Mouse (Mus musculus) forebrain, embryonic 16.5 days (tissue): Measurements from ENCODE around the gene Pinlyp. TPM values are rescaled to one million over a fixed set of nuclear protein-coding genes. Genes with fewer than 3 reads are reported as not detected.

Experiments
- ATAC-seq: fragments of 200-750 bp; cut with Nextera tagmentation; 2 replicates; pipeline ENCODE4 v1.8.0; 2017; ENCODE audit warnings: mild to moderate bottlenecking, moderate library complexity
- H3K27ac ChIP-seq: fragments of 300-500 bp; sonication (generic); 2 replicates; pipeline ENCODE4 v1.5.1; 2014; ENCODE audit warnings: low read length, control low read depth
- H3K27me3 ChIP-seq: fragments of 300-500 bp; sonication (generic); replicated peaks from 2 replicates; pipeline ENCODE4 v1.6.1; 2014; ENCODE audit warnings: low read length; ENCODE audit not compliant: control insufficient read depth, insufficient read depth
- H3K36me3 ChIP-seq: fragments of 300-500 bp; sonication (generic); 2 replicates; pipeline ENCODE4 v1.6.1; 2014; ENCODE audit not compliant: control insufficient read depth, insufficient read depth
- H3K4me1 ChIP-seq: fragments of 300-500 bp; sonication (generic); replicated peaks from 2 replicates; pipeline ENCODE4 v1.6.1; 2014; ENCODE audit warnings: low read length; ENCODE audit not compliant: control insufficient read depth, insufficient read depth
- H3K4me2 ChIP-seq: fragments of 300-500 bp; sonication (generic); 2 replicates; pipeline ENCODE4 v1.6.1; 2014; ENCODE audit warnings: mild to moderate bottlenecking, low read length, control low read depth
- H3K4me3 ChIP-seq: fragments of 300-500 bp; sonication (generic); replicated peaks from 2 replicates; pipeline ENCODE4 v1.5.1; 2014; ENCODE audit warnings: mild to moderate bottlenecking, low read length, control low read depth
- H3K9ac ChIP-seq: fragments of 300-500 bp; sonication (generic); replicated peaks from 2 replicates; pipeline ENCODE4 v1.6.1; 2014; ENCODE audit warnings: low read depth, low read length, control low read depth
- H3K9me3 ChIP-seq: fragments of 300-500 bp; sonication (generic); 2 replicates; pipeline ENCODE4 v1.6.1; 2016; ENCODE audit warnings: low read length; ENCODE audit not compliant: control insufficient read depth
- WGBS: fragments of 180-500 bp; shearing (Covaris S2); extraction: QIAGEN DNeasy Blood & Tissue Kit; methylation state at CpG from one replicate; pipeline ENCODE4 v1.1.7; 2014; 5-methylcytosine and 5-hydroxymethylcytosine counted together
- polyA plus RNA-seq: library from polyadenylated mRNA; unstranded; fragments of >200 nt; fragmentation: Nextera tagmentation; extraction: Ambion mirVana; gene quantifications from 2 replicates; pipeline ENCODE4 v1.2.1, GENCODE M21; 2015

Pinlyp gene
- polyA plus RNA-seq, 1 experiment from 2014 or later: not detected

- peak overlapping the region; percentile 100 for H3K27ac ChIP-seq
- peak overlapping the region; percentile 30 for H3K9ac ChIP-seq
- no peak for ATAC-seq
- peak overlapping the region; percentile 71 for H3K4me3 ChIP-seq
- WGBS: 3% methylated on average over 15 of the region's 15 CpGs
- no peaks in the 10 kb centered on the region for H3K9me3 ChIP-seq
- no peaks in the 10 kb centered on the region for H3K27me3 ChIP-seq
- H3K36me3 ChIP-seq: peaks cover 7% of the 10 kb centered on the region
- peak overlapping the region; percentile 70 for H3K4me2 ChIP-seq
- H3K4me1 ChIP-seq: peaks cover 39% of the 10 kb centered on the region
Observed at GRCm38 (mm10) chr7:24505447-24506064, 40.4 kb downstream of the Pinlyp start.

- no peak for ATAC-seq
- Histone ChIP-seq H3K36me3 (peaks cover 14% of the 10 kb centered on the region), H3K27ac (peak overlapping the region; percentile 100), H3K4me1 (peaks cover 38% of the 10 kb centered on the region), H3K4me3 (no peak overlapping the region), H3K9me3 (no peaks in the 10 kb centered on the region), H3K4me2 (no peak overlapping the region), H3K27me3 (no peaks in the 10 kb centered on the region), H3K9ac (no peak overlapping the region)
- 32% methylated on average over 4 of the region's 4 CpGs for WGBS
Observed at GRCm38 (mm10) chr7:24504868-24505267, 41.0 kb downstream of the Pinlyp start.

GRCm38 (mm10) chr7:24504004-24504403 is 41.9 kb downstream of the Pinlyp start:
- peaks cover 32% of the 10 kb centered on the region for H3K4me1 ChIP-seq
- H3K4me3 ChIP-seq: no peak overlapping the region
- H3K4me2 ChIP-seq: no peak overlapping the region
- no peak overlapping the region for H3K27ac ChIP-seq
- no peak for ATAC-seq
- 17% methylated on average over 10 of the region's 10 CpGs for WGBS
- H3K9ac ChIP-seq: no peak overlapping the region
- H3K9me3 ChIP-seq: no peaks in the 10 kb centered on the region
- H3K36me3 ChIP-seq: peaks cover 15% of the 10 kb centered on the region
- H3K27me3 ChIP-seq: no peaks in the 10 kb centered on the region

- Histone ChIP-seq H3K4me3 (no peak overlapping the region), H3K9me3 (no peaks in the 10 kb centered on the region), H3K4me2 (no peak overlapping the region), H3K27ac (no peak overlapping the region), H3K4me1 (peaks cover 25% of the 10 kb centered on the region), H3K27me3 (no peaks in the 10 kb centered on the region), H3K9ac (no peak overlapping the region), H3K36me3 (peaks cover 15% of the 10 kb centered on the region)
- ATAC-seq: no peak
- WGBS: 57% methylated on average over 21 of the region's 21 CpGs
Observed at GRCm38 (mm10) chr7:24501492-24501891, 44.4 kb downstream of the Pinlyp start.

GRCm38 (mm10) chr7:24500929-24501328 is 45.0 kb downstream of the Pinlyp start:
- Histone ChIP-seq H3K4me3 (no peak overlapping the region), H3K4me2 (no peak overlapping the region), H3K36me3 (peaks cover 15% of the 10 kb centered on the region), H3K9me3 (no peaks in the 10 kb centered on the region), H3K4me1 (peaks cover 22% of the 10 kb centered on the region), H3K27me3 (no peaks in the 10 kb centered on the region), H3K27ac (no peak overlapping the region), H3K9ac (no peak overlapping the region)
- WGBS: 40% methylated on average over 7 of the region's 7 CpGs
- no peak for ATAC-seq

DNA sequence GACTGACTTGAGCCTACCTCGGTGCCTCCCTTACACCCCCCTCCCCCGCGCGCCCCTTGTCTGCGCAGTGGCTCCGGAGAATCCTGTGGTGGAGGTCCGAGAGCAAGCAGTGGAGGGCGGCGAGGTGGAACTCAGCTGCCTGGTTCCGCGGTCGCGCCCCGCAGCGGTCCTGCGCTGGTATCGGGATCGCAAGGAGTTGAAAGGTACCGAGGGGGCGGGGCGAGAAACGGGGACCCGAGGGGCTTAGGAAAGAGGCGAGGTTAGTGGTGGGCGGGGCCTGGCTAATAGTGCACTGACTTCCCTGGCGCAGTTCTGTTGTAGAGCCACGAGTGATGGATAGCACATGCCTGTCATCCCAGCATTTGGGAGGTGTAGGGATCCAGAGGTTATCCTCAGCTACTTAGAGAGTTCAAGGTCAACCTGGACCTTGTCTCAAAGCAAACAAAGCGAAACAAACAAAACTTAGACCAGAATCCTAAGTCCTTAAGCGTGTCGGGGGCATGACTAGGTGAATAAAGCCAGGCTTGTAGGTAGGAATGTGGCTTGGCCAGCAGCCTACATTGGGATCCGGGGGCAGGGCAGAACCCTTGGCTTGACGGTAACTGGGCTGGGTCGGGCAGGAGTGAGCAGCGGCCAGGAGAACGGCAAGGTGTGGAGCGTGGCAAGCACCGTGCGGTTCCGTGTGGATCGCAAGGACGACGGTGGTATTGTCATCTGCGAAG is 45.9 kb downstream of the Pinlyp start:
- Histone ChIP-seq H3K4me2 (no peak overlapping the region), H3K27ac (no peak overlapping the region), H3K9me3 (no peaks in the 10 kb centered on the region), H3K27me3 (no peaks in the 10 kb centered on the region), H3K4me1 (peaks cover 13% of the 10 kb centered on the region), H3K9ac (no peak overlapping the region), H3K4me3 (no peak overlapping the region), H3K36me3 (peaks cover 15% of the 10 kb centered on the region)
- 26% methylated on average over 43 of the region's 43 CpGs for WGBS
- ATAC-seq: no peak

Other genes starting within 250 kb of the Pinlyp start
- 56.0 and 56.3 TPM in 2 replicates for gene Zfp61, start 244.9 kb downstream of the Pinlyp start, polyA plus RNA-seq
- 25.9 and 26.6 TPM in 2 replicates for gene Zfp94, start 229.5 kb downstream of the Pinlyp start, polyA plus RNA-seq
- not detected in 2 replicates for gene Tescl, start 212.2 kb downstream of the Pinlyp start, polyA plus RNA-seq
- not detected in 2 replicates for gene Lypd5, start 196.9 kb downstream of the Pinlyp start, polyA plus RNA-seq
- 0.63 and 0.80 TPM in 2 replicates for gene Kcnn4, start 175.9 kb downstream of the Pinlyp start, polyA plus RNA-seq
- 30.3 and 35.2 TPM in 2 replicates for gene Smg9, start 146.5 kb downstream of the Pinlyp start, polyA plus RNA-seq
- not detected in 2 replicates for gene Irgc1, start 93.8 kb downstream of the Pinlyp start, polyA plus RNA-seq
- 2.1 and 2.3 TPM in 2 replicates for gene Plaur, start 83.6 kb downstream of the Pinlyp start, polyA plus RNA-seq
- 67.8 and 86.8 TPM in 2 replicates for gene Cadm4, start 64.1 kb downstream of the Pinlyp start, polyA plus RNA-seq
- 267 and 282 TPM in 2 replicates for gene Zfp428, start 39.1 kb downstream of the Pinlyp start, polyA plus RNA-seq
- 1.2 and 1.9 TPM in 2 replicates for gene AC161166.1, start 33.7 kb downstream of the Pinlyp start, polyA plus RNA-seq
- gene Irgq, start 15.4 kb downstream of the Pinlyp start, polyA plus RNA-seq: 26.4 and 26.5 TPM in 2 replicates
- 79.8 and 80.2 TPM in 2 replicates for gene Xrcc1, start 171 bp upstream of the Pinlyp start, polyA plus RNA-seq
- gene Ethe1, start 41.4 kb upstream of the Pinlyp start, polyA plus RNA-seq: 19.8 and 23.3 TPM in 2 replicates
- gene Zfp575, start 41.5 kb upstream of the Pinlyp start, polyA plus RNA-seq: 9.9 and 11.7 TPM in 2 replicates
- not detected in 2 replicates for gene Phldb3, start 64.6 kb upstream of the Pinlyp start, polyA plus RNA-seq
- 0.29 and 0.58 TPM in 2 replicates for gene Lypd3, start 90.4 kb upstream of the Pinlyp start, polyA plus RNA-seq
- gene Tex101, start 130.6 kb upstream of the Pinlyp start, polyA plus RNA-seq: not detected in 2 replicates
- gene BC049730, start 163.1 kb upstream of the Pinlyp start, polyA plus RNA-seq: not detected in 2 replicates
- not detected in 2 replicates for gene Gm4763, start 180.8 kb upstream of the Pinlyp start, polyA plus RNA-seq
- 0.23 TPM in 1 of 2 replicates, not detected in the other for gene Cd177, start 214.2 kb upstream of the Pinlyp start, polyA plus RNA-seq
- not detected in 2 replicates for gene Ceacam10, start 231.1 kb upstream of the Pinlyp start, polyA plus RNA-seq